Mouse (Mus musculus): ENCODE measurements at regions not wholly inside any gene's neighbourhood (a gene's known extent, or its start where the extent isn't known, plus 50 kb on each side); places are given as distances from the start of the nearest gene placed in this dataset.

GRCm38 (mm10) chr11:64655162-64655561 lies 218.7 kb upstream of the F930015N05Rik start:
- no peak for DNase-seq (ENCODE audit: low spot score in 2 of 2)

GRCm38 (mm10) chr11:64663166-64663565 lies 226.7 kb upstream of the F930015N05Rik start:
- no peak for DNase-seq (ENCODE audit: low spot score in 2 of 2)

DNA sequence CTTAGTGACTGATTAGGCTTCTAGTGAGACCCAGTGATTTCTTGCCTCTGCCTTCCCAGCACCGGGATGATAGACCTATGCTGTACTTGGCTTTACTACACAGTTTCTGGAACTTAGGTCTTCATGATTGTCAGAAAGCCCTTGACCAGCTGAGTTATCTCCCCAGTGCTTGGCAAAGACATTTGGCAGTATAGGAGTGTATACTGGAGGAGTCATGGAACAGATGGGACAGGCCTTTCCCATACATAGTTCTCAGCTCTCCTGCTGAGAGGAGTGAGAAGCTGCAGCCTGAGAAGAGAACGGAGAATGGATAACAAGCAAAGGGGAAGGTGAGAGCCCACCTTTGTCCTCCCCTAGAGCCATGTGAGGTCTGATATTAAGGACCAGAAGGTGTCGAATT lies 230.6 kb upstream of the F930015N05Rik start:
- DNase-seq (ENCODE audit: low spot score in 2 of 2) = no peak

GRCm38 (mm10) chr11:64667521-64667920 lies 231.1 kb upstream of the F930015N05Rik start:
- no peak for DNase-seq (ENCODE audit: low spot score in 2 of 2)

- DNase-seq (ENCODE audit: low spot score in 2 of 2) = no peak
Measured at GRCm38 (mm10) chr11:64671898-64672297, 235.4 kb upstream of the F930015N05Rik start.

GRCm38 (mm10) chr11:64673546-64673945 lies 237.1 kb upstream of the F930015N05Rik start:
- no peak for DNase-seq (ENCODE audit: low spot score in 2 of 2)

DNA sequence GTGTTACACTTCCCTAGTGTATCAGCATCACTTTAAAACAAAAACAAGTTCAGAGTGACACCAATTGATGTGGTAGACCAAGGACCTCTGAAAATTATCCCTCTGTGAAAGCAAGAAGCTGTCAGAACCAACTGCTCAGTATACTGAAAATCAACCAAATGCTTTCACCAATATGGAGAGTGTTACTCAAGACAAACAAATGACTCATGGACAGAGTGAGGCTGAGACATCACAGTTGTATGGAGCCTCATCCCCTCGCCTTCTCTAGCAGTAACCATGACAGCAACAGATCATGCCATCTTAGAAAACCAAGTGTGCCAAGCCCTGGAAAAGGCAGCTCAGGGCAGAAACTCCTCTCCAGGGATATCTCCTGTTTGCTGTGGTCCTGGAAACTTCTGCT lies 267.3 kb upstream of the F930015N05Rik start:
- DNase-seq (ENCODE audit: low spot score in 2 of 2) = no peak

DNA sequence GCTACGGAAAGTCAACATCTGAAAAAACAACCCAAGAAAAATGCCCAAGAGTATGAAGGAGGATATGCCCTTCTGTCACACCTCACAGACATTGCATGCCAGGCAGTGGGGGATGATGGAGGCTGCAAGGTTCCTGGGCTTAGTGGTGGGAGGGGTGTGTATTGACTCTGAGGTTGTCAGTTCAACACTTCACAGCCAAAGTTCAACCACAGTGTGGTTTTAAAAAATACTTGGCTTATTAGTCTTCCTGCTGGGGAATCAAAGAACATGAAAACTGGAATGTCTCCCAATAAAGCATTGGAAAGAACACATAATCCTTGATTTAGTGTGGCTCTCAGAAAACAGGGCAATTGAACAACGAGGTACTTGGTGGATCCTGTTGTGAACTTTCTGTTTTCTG lies 267.0 kb upstream of the Elac2 start:
- no peak for DNase-seq (ENCODE audit: low spot score in 2 of 2)

DNA sequence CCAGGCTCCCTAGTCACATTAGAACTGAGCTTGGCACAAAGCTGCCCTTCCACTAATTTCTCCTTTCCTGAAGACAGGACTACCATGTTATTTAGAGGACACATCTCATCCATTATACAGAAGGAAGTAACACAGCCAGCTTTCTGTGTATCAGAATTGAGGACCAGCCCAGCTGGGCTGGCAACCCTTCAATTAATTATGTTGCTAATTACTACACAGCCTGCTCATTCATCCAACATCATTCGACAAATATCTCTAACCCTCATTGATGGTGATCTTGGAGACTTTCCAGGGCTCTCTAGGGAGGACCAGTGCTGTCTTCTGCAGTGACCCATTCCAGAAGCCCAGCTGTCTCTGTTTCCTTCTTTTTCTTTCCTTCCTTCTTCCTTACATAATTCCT lies 263.7 kb upstream of the Elac2 start:
- peak in 1 of 2 experiments; percentile 13 for DNase-seq (ENCODE audit: low spot score in 2 of 2)

- DNase-seq (ENCODE audit: low spot score in 2 of 2) = peak; percentile 41 to 75
Measured at GRCm38 (mm10) chr11:64718316-64719085, 260.3 kb upstream of the Elac2 start.

DNA sequence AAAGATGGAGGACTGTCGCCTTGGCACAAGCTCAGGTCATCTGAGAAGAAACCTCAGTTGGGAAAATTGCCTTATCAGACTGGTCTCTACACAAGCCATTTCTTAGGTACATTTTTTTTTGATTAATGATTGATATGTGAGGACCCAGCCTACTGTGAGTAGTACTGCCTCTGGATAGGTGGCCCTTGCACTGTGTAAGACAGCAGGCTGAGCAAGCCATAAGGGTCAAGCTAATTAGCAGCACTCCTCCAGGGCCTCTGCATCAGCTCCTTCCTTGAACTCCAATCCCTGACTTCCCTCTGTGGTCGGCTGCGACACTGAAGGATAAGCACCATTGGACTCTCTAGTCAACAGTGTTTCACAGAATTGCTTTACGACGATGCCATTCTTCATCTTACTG lies 252.6 kb upstream of the Elac2 start:
- no peak for DNase-seq (ENCODE audit: low spot score in 2 of 2)

DNA sequence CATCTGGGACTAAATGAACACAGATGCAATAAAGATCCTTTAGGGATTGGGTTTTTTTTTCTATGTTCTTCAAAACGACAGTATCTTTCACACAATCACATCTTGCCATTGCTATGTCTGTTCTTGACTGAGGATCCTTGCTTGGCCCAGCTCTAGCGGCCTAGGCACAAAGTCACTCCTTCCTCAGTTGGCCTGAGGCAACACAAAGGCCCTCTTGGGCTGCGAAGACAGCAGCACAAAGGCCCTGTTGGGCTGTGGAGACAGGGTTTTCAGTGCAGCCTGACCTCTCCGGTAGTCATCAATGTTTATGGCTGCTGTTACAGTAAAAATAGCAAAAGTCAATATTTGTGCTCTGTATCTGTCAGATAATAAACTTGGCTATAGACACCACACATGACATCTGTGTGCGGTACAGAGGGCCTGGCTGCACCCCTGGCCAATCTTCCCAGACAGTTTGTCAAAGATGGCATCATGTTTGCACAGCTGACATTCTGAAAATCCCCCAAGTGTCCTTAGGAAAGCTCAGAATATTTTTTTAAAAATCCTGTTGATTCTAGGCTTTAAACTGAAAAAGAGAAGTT lies 250.9 kb upstream of the Elac2 start:
- no peak for DNase-seq (ENCODE audit: low spot score in 2 of 2)

GRCm38 (mm10) chr11:64738948-64739347 lies 239.9 kb upstream of the Elac2 start:
- no peak for DNase-seq (ENCODE audit: low spot score in 2 of 2)

- no peak for DNase-seq (ENCODE audit: low spot score in 2 of 2)
Measured at GRCm38 (mm10) chr11:64743753-64744152, 235.1 kb upstream of the Elac2 start.

- no peak for DNase-seq (ENCODE audit: low spot score in 2 of 2)
Measured at GRCm38 (mm10) chr11:64746146-64746545, 232.7 kb upstream of the Elac2 start.

- DNase-seq (ENCODE audit: low spot score in 2 of 2) = no peak
Measured at GRCm38 (mm10) chr11:64749976-64750375, 228.9 kb upstream of the Elac2 start.

DNA sequence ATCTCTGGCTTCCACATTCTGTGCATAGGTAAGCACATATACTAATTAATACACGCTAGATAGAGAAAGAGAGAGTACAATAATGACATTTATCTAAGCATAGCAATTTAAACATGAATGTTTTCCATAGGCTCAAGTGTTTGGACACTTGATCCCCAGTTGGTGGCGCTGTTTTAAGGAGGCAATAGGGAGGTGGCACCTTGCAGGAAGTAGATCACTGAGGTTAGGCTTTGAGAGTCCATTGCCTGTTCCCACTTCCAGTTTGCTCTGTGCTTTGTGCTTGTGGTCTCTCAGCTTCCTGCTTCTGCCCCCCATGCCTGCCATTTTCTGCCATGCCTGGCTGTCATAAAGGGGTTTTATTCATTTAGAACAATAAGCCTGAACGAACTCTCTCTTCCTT lies 226.5 kb upstream of the Elac2 start:
- DNase-seq (ENCODE audit: low spot score in 2 of 2) = no peak

GRCm38 (mm10) chr11:64752816-64753215 lies 226.0 kb upstream of the Elac2 start:
- DNase-seq (ENCODE audit: low spot score in 2 of 2) = no peak

GRCm38 (mm10) chr11:64754076-64754475 lies 224.8 kb upstream of the Elac2 start:
- no peak for DNase-seq (ENCODE audit: low spot score in 2 of 2)

- no peak for DNase-seq (ENCODE audit: low spot score in 2 of 2)
Measured at GRCm38 (mm10) chr11:64755563-64755962, 223.3 kb upstream of the Elac2 start.

DNA sequence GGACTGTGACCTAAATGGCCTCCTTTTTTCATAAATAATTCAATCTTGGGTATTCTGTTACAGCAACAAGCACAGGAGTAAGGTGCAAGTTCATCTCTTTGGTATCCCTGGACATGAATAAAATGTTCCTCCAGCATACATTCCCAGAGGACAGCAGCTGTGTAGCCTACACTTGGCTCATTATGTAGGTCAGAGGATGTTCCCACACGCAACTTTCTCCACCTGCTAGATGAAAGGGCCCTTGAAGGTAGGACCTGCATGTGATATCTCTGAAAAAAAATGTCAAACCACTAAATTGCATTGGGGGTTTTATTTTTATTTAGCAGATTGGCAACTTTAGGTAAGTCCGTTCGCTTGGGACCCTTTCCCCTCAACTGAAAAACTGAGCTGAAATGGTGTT lies 218.2 kb upstream of the Elac2 start:
- DNase-seq (ENCODE audit: low spot score in 2 of 2) = no peak

GRCm38 (mm10) chr11:64762755-64763154 lies 216.1 kb upstream of the Elac2 start:
- DNase-seq (ENCODE audit: low spot score in 2 of 2) = no peak

DNA sequence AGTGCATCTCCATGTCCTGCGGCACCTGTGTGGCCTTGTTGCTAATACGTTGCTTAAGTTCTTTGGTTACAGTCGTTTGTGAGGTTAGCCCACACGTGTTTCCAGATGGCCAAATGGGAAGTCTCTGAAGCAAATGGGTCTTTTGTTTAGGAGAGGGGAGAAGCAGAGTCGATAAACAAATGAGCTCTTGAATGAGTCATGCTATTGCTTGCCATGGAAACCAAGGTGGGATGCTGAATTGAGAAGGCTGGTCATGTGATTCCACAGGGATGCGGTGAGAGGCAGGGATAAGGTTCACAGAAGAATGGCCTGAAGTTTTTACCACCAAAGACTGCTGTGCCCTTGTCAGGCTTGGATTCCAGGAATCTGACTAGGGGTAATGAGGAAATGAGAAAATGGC lies 214.8 kb upstream of the Elac2 start:
- no peak for DNase-seq (ENCODE audit: low spot score in 2 of 2)

DNA sequence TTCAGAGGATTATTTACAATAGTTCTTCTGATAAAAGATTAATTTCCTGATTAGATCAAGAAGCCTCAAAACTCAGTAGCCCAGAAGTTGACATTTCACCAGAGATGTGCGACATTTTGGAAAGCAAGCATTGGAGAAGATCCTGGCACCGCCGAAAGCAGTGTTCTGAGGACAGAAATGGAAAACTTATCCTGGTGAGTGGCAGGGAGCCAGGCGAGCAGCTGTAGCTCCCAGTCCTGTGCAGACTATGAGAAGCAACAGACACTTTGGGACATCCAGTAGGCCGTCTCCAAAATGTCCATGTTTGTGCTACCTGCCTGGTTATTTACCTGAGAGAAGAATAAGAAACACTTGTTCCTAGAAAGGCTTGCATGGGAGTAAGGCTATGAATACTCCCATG lies 202.1 kb upstream of the Elac2 start:
- no peak for DNase-seq (ENCODE audit: low spot score in 2 of 2)

Data from frontal cortex, postnatal 10 days (tissue).